Mouse (Mus musculus): Measurements from ENCODE around the gene Lix1l.

The Lix1l gene

GRCm38 (mm10) chr3:96600639-96601250 is at the start of gene Lix1l:
TSS of gene Lix1l (plus strand) at chr3:96601149.
- peak; percentile 86 to 91 for DNase-seq

- peak in 1 of 2 experiments; percentile 82 for DNase-seq
Observed at GRCm38 (mm10) chr3:96551203-96551602, 49.7 kb upstream of the Lix1l start.

GRCm38 (mm10) chr3:96551890-96552289 is 49.1 kb upstream of the Lix1l start:
- no peak for DNase-seq

DNA sequence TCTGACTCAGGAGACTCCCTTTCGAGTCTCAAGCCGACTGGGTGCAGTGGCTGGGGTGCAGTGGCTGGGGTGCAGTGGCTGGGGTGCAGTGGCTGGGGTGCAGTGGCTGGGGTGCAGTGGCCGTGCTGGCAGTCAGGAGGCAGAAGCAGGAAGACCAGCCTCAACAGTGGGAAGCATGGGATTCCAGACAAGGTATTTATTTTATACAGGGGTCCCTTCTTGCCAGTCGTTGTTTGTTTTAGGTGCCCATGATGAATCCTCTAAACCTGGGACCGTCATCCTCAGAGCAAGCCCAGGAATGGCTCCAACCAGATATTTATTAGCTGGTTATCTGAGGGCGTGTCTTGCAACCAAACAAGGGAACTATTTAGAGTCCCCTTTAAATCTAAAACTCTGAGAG is 47.3 kb upstream of the Lix1l start:
- DNase-seq, result no peak

- DNase-seq, result peak in 1 of 2 experiments; percentile 31
Observed at GRCm38 (mm10) chr3:96554251-96554650, 46.7 kb upstream of the Lix1l start.

DNA sequence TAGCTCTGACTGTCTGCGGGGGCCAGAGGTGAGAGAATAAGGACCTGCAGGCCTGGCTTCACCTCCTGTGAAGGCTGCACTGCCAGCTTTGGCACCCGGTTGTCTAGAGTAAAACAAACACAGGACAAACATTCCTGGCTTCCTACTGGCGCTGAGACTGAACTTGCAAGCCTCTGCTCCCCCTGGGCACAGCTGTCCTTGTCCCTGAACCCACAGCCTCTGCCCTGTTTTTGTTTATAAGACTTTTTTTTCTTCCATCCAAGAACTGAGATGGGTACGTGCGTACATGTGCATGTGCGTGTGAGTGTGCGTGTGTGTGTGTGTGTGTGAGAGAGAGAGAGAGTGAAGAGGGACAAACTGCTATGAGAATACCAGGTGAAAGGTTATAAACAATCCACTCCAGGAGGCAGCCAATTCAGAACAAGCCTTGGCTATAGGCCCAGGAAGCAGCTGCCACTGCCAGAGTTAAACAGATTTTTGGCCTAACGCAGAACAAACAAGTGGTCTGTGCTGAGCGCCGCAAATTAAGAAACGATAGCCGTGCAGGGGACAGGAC is 45.8 kb upstream of the Lix1l start:
- DNase-seq, result peak; percentile 90 to 91

DNA sequence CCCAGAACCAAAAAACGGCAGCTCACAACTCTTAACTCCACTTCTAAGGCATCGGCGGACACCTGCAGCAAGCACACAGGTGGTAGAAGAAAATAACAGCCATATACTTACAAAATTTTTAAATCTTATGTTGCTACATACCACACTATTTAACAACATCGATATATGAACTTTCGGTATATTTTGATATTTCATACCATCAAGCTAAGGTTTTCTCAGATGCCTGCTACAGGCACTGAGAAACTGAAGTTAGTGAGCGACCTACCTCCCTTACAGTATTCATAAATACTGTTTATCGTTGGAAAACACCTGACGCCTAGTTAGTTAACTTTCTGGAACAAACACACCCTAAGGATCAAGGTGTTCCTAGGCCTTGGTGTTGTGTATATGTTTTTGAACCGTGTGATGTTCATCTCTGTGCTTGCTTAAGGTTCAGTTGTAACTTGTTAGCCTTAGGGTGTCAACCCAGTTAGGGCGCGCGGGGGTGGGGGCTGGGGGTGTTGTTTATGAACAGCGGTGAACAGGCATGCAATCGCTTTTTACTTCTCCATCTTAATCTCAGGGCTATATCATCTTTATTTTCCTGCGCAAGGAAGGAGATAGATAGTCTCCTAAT is 44.8 kb upstream of the Lix1l start:
- DNase-seq, result peak in 1 of 2 experiments; percentile 11

GRCm38 (mm10) chr3:96556651-96557635 is 44.0 kb upstream of the Lix1l start:
- DNase-seq, result peak in 1 of 2 experiments; percentile 19

DNA sequence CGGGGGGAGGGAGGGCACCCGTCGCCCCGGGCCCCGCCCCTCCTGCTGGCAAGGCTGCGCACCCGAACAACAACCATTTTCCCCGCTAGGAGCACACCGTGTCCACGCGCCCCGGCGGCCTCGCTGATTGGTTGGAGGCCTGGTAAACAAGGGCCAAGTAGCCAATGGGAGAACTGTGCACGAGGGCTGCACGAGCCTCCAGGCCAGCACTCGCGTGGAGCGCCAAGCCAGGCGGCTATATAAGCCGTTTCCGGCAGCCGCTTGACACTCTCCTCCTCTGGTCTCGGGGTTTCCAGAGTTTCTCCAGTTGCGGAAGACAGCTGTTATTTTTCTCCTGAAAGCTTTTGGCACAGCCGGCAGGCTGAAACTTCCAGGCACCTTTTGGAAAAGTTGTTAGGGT is 43.3 kb upstream of the Lix1l start, which contains the start of gene Txnip:
Txnip (plus strand) TSS at position 264 of the 400 bp plus-strand sequence.
- peak; percentile 99 for DNase-seq

DNA sequence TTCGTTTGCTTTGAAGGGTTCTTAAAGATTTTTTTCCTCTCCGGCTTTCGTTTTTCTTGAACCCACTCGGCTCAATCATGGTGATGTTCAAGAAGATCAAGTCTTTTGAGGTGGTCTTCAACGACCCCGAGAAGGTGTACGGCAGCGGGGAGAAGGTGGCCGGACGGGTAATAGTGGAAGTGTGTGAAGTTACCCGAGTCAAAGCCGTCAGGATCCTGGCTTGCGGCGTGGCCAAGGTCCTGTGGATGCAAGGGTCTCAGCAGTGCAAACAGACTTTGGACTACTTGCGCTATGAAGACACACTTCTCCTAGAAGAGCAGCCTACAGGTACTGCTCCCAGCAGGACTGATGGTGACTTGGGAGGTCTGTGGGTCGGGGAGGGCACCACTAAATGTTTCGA is 42.8 kb upstream of the Lix1l start:
- DNase-seq, result no peak

GRCm38 (mm10) chr3:96558668-96559196 is 42.2 kb upstream of the Lix1l start:
- no peak for DNase-seq

GRCm38 (mm10) chr3:96559398-96559910 is 41.5 kb upstream of the Lix1l start:
- DNase-seq, result no peak

GRCm38 (mm10) chr3:96559911-96560850 is 40.8 kb upstream of the Lix1l start:
- no peak for DNase-seq

GRCm38 (mm10) chr3:96560881-96561668 is 39.9 kb upstream of the Lix1l start:
- DNase-seq, result no peak

- no peak for DNase-seq
Observed at GRCm38 (mm10) chr3:96561946-96562681, 38.8 kb upstream of the Lix1l start.

DNA sequence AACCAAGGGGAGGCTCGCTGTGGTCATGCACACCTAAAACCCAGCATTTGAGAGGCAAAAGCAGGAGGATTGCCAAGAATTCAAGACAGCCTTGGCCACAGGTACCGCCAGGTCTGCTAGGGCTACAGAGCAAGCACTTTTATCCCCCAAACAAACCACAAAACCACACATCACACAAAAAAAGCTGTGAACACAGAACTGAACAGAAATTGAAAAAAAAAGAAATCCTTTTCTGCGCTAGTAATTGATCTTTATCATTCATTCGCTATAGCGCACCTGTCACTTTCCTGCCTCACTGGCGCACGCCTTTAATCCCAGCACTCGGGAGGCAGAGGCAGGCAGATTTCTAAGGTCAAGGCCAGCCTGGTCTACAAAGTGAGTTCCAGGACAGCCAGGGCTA is 37.7 kb upstream of the Lix1l start:
- DNase-seq, result no peak

DNA sequence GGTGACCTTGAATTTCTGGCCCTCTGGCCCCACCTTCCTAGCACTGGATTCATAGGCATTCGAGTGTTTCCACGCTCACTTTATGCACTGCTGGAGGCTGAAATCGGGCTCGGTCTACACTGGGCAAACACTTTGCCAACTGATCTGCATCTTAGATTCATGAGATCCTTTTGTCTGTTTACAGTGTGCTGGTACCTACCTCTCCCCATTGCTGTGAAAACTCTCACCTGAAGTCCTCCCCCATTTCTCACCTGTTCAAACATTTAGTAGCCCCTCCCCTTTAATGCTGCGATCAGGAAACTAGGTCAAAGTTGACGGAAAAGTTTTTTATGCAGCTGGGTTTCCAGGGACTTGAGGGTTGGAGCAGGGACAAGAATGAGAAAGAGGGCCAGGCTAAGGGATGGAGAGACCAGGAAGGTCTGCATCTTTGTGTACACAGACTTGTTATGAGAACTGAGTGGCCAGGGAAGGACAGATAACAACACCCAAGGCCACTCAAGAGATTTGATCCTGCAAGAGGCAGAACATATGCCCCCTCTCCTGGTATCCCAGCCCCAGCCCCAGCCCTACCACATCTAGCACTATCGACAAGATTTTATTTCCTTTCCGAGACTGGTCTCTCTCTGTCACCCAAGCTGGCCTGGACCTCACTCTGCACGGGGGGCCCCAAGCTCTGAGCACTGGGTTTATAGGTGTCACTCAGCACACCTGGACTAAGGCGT is 36.9 kb upstream of the Lix1l start:
- no peak for DNase-seq

- DNase-seq, result no peak
Observed at GRCm38 (mm10) chr3:96564633-96565032, 36.3 kb upstream of the Lix1l start.

DNA sequence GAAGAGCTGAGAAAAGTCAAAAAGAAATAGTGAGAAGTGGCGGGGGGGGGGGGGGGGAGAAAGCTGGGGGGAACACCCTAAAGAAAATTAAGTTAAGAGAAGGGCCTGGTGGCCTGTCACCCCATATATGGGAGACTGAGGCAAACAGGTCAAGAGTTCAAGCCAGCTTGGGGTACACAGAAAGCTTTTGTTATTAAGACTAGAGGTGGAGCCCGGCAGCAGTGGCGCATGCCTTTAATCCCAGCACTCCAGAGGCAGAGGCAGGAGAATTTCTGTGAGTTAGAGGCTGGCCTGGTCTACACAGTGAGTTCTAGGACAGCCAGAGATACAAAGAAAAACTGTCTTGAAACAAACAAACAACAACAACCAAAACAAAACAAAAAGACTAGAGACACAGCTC is 35.8 kb upstream of the Lix1l start:
- no peak for DNase-seq

All from kidney, adult 8-10 months (tissue).